Mouse (Mus musculus) naive thymus-derived CD4-positive, alpha-beta T cell, adult 2 months (primary cell): ENCODE measurements around the gene Olfr153.
"Not testable (repeated sequence)": the region's sequence is repeated elsewhere in the genome, so short reads cannot be mapped to it uniquely, and the experiment has no call there.

Experiments used
- DNase-seq: peaks from one replicate; pipeline ENCODE4 v3.0.0-alpha.2; 2011; ENCODE audit warnings: low read depth

The Olfr153 gene

GRCm38 (mm10) chr2:87531496-87531895, at the start of gene Olfr153:
Olfr153 (plus strand) TSS chr2:87531796.
- DNase-seq = no peak

GRCm38 (mm10) chr2:87482276-87482675, 49.3 kb upstream of the Olfr153 start:
- DNase-seq = no peak

- not testable (repeated sequence) for DNase-seq
Measured at GRCm38 (mm10) chr2:87496993-87497392, 34.6 kb upstream of the Olfr153 start, which contains the start of gene Pramel7. Pramel7 (minus strand) TSS chr2:87497093.

GRCm38 (mm10) chr2:87506265-87506664, 25.3 kb upstream of the Olfr153 start, which contains the start of gene Pramel6:
Pramel6 (plus strand) TSS chr2:87506565.
- DNase-seq = no peak

- no peak for DNase-seq
Measured at GRCm38 (mm10) chr2:87515046-87515445, 16.6 kb upstream of the Olfr153 start.

GRCm38 (mm10) chr2:87515457-87516060, 16.0 kb upstream of the Olfr153 start:
- DNase-seq = no peak

GRCm38 (mm10) chr2:87516581-87516980, 15.0 kb upstream of the Olfr153 start:
- no peak for DNase-seq

- no peak for DNase-seq
Measured at GRCm38 (mm10) chr2:87520651-87521050, 10.9 kb upstream of the Olfr153 start.

- DNase-seq = not testable (repeated sequence)
Measured at GRCm38 (mm10) chr2:87525899-87526616, 5.5 kb upstream of the Olfr153 start.

GRCm38 (mm10) chr2:87534826-87535225, 3.2 kb downstream of the Olfr153 start:
- no peak for DNase-seq

- DNase-seq = no peak
Measured at GRCm38 (mm10) chr2:87545442-87545841, 13.8 kb downstream of the Olfr153 start, which contains the start of gene Olfr1128. Olfr1128 (minus strand) TSS chr2:87545542.

- DNase-seq = not testable (repeated sequence)
Measured at GRCm38 (mm10) chr2:87573602-87574001, 42.0 kb downstream of the Olfr153 start, which contains the start of gene Olfr1129. Olfr1129 (plus strand) TSS chr2:87573902.
